Mouse (Mus musculus) intestine, embryonic 15.5 days (tissue): ENCODE measurements around the gene Trim75. TPM values are rescaled to one million over a fixed set of nuclear protein-coding genes. Genes with fewer than 3 reads are reported as not detected.

Source experiments
- ATAC-seq: fragments of 200-750 bp; cut with Nextera tagmentation; 2 replicates; pipeline ENCODE4 v1.8.0; 2017; ENCODE audit warnings: moderate TSS enrichment, moderate library complexity
- H3K27ac ChIP-seq: fragments of 300-500 bp; sonication (generic); 2 replicates; pipeline ENCODE4 v1.5.1; 2015; ENCODE audit warnings: mild to moderate bottlenecking, inconsistent platforms
- H3K27me3 ChIP-seq: fragments of 300-500 bp; sonication (generic); replicated peaks from 2 replicates; pipeline ENCODE4 v1.6.1; 2015; ENCODE audit warnings: inconsistent platforms
- H3K36me3 ChIP-seq: fragments of 300-500 bp; sonication (generic); 2 replicates; pipeline ENCODE4 v1.6.1; 2015; ENCODE audit warnings: inconsistent platforms
- H3K4me1 ChIP-seq: fragments of 300-500 bp; sonication (generic); replicated peaks from 2 replicates; pipeline ENCODE4 v1.6.1; 2015; ENCODE audit warnings: inconsistent platforms
- H3K4me2 ChIP-seq: fragments of 300-500 bp; sonication (generic); replicated peaks from 2 replicates; pipeline ENCODE4 v1.6.1; 2015; ENCODE audit warnings: mild to moderate bottlenecking, inconsistent platforms
- H3K4me3 ChIP-seq: fragments of 300-500 bp; sonication (generic); replicated peaks from 2 replicates; pipeline ENCODE4 v1.5.1; 2015; ENCODE audit warnings: inconsistent platforms
- H3K9ac ChIP-seq: fragments of 300-500 bp; sonication (generic); 2 replicates; pipeline ENCODE4 v1.6.1; 2015; ENCODE audit warnings: inconsistent platforms
- H3K9me3 ChIP-seq: fragments of 300-500 bp; sonication (generic); 2 replicates; pipeline ENCODE4 v1.6.1; 2016; ENCODE audit warnings: inconsistent platforms
- WGBS: fragments of 180-500 bp; shearing (Covaris S2); methylation state at CpG from one replicate; pipeline ENCODE4 v1.1.7; 2015; 5-methylcytosine and 5-hydroxymethylcytosine counted together
- polyA plus RNA-seq: library from polyadenylated mRNA; unstranded; fragments of >200 nt; fragmentation: Nextera tagmentation; extraction: Ambion mirVana; gene quantifications from 2 replicates; pipeline ENCODE4 v1.2.1, GENCODE M21; 2015

The Trim75 gene
- polyA plus RNA-seq, 1 experiment from 2014 or later: not detected

DNA sequence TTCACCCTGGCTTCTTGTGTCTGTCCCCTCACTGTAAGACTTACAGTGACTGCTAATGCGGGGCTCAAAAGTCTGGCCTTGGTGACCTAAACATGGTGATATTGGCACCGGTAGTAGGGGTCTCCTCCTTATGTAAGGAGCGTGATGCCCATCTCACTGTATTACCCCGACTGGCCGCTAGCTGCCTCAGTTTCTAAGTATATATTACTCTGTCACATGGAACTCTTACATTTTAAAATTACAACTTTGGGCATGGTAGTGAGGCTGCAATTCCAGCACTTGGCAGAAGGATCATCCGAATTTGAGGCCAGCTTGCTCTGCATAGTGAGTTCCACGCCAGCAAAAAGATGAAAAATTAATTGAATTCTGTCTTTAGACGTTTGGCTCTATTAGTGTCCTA lies 46.6 kb downstream of the Trim75 start:
- 80% methylated on average over 8 of the region's 8 CpGs for WGBS
- no peak overlapping the region for H3K9ac ChIP-seq
- no peak overlapping the region for H3K4me2 ChIP-seq
- H3K27ac ChIP-seq: no peak overlapping the region
- no peaks in the 10 kb centered on the region; the same call in 1 of the 2 replicates for H3K27me3 ChIP-seq
- no peak for ATAC-seq
- no peaks in the 10 kb centered on the region for H3K36me3 ChIP-seq
- H3K4me1 ChIP-seq: no peaks in the 10 kb centered on the region
- no peak overlapping the region for H3K4me3 ChIP-seq
- H3K9me3 ChIP-seq: no peaks in the 10 kb centered on the region

DNA sequence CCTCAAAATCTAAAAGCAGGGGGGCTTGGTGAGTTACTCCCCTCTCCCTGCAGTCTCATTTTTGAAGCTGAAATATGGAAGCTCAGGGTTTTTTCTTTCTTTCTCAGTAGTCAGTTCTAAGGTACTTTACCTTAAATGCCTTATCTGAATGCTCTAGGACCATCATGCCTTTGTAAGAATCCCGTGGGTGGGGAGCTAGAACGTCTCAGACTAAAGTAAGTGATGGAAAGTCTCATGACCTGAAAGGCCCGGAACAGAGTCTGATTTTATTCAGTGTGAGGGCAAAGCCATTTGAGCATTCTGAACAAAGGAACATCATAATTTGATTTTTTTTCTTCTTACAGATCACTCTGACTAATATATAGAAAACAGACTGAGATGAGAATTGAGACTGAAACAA lies 52.6 kb downstream of the Trim75 start:
- no peaks in the 10 kb centered on the region for H3K9me3 ChIP-seq
- H3K4me1 ChIP-seq: no peaks in the 10 kb centered on the region
- H3K4me2 ChIP-seq: no peak overlapping the region
- ATAC-seq: no peak
- 67% methylated on average over 3 of the region's 3 CpGs for WGBS
- no peak overlapping the region for H3K9ac ChIP-seq
- H3K27ac ChIP-seq: no peak overlapping the region
- H3K27me3 ChIP-seq: no peaks in the 10 kb centered on the region; the same call in 1 of the 2 replicates
- no peaks in the 10 kb centered on the region for H3K36me3 ChIP-seq
- no peak overlapping the region for H3K4me3 ChIP-seq

Other genes with a start within 250 kb of the Trim75 start
- gene Klhl2, start 137.8 kb downstream of the Trim75 start, polyA plus RNA-seq: 19.5 and 21.4 TPM in 2 replicates
- gene Tmem192, start 40.6 kb downstream of the Trim75 start, polyA plus RNA-seq: 46.0 and 50.8 TPM in 2 replicates
- gene Trim61, start 30.7 kb upstream of the Trim75 start, polyA plus RNA-seq: not detected in 2 replicates
- not detected in 2 replicates for gene Trim60, start 30.8 kb upstream of the Trim75 start, polyA plus RNA-seq
- 3.6 and 6.9 TPM in 2 replicates for gene Apela, start 49.5 kb upstream of the Trim75 start, polyA plus RNA-seq
- not detected in 2 replicates for gene Gm10663, start 87.2 kb upstream of the Trim75 start, polyA plus RNA-seq
- gene BC030870, start 141.7 kb upstream of the Trim75 start, polyA plus RNA-seq: 31.9 and 32.3 TPM in 2 replicates